Mouse (Mus musculus): ENCODE measurements around the gene Gm20825.
"Not testable (repeated sequence)": the region's sequence is repeated elsewhere in the genome, so short reads cannot be mapped to it uniquely, and the experiment has no call there.

Gm20825 gene

DNA sequence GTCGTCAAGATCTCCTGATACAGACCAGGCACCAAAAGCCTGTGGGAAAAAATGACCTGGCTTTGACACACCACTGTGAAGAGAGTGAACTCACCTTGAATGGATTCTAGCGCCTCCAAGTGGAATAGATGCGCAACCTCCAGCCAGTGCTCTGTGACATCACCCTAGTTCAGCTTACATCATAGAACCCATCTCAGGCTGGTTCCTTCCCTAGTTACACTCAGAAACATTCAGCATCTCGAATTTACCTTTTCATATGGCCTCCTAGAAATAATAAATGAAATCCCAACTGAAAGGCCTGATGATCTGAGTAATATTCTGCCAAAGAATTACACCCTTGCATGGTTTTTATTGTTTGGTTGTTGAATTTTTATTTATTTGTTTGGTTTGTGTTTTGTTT lies at the start of gene Gm20825:
Gene Gm20825 (minus strand): TSS at position 101 of the 400 bp plus-strand sequence.
- not testable (repeated sequence) for DNase-seq (ENCODE audit: inconsistent ontology term)
